Mouse (Mus musculus): Measurements from ENCODE around the gene Pou2af1. TPM values are rescaled to one million over a fixed set of nuclear protein-coding genes. Genes with fewer than 3 reads are reported as not detected.

The Pou2af1 gene
- total RNA-seq, 1 experiment from 2014 or later = 296 TPM

GRCm38 (mm10) chr9:51213729-51214237 is 275 bp downstream of the Pou2af1 start:
- no peak for ATAC-seq (ENCODE audit: extremely low read depth, insufficient number of reproducible peaks, low FRiP score, poor library complexity, severe bottlenecking)

- no peak for ATAC-seq (ENCODE audit: extremely low read depth, insufficient number of reproducible peaks, low FRiP score, poor library complexity, severe bottlenecking)
Observed at GRCm38 (mm10) chr9:51215311-51215710, 1.8 kb downstream of the Pou2af1 start.

GRCm38 (mm10) chr9:51215949-51216348 is 2.4 kb downstream of the Pou2af1 start:
- no peak for ATAC-seq (ENCODE audit: extremely low read depth, insufficient number of reproducible peaks, low FRiP score, poor library complexity, severe bottlenecking)

- ATAC-seq (ENCODE audit: extremely low read depth, insufficient number of reproducible peaks, low FRiP score, poor library complexity, severe bottlenecking) = peak; percentile 42; the same call in 1 of the 2 replicates
Observed at GRCm38 (mm10) chr9:51225636-51226166, 12.2 kb downstream of the Pou2af1 start.

- no peak for ATAC-seq (ENCODE audit: extremely low read depth, insufficient number of reproducible peaks, low FRiP score, poor library complexity, severe bottlenecking)
Observed at GRCm38 (mm10) chr9:51230701-51231389, 17.3 kb downstream of the Pou2af1 start.

GRCm38 (mm10) chr9:51232163-51232562 is 18.7 kb downstream of the Pou2af1 start:
- no peak for ATAC-seq (ENCODE audit: extremely low read depth, insufficient number of reproducible peaks, low FRiP score, poor library complexity, severe bottlenecking)

GRCm38 (mm10) chr9:51238741-51239385 is 25.4 kb downstream of the Pou2af1 start:
- no peak for ATAC-seq (ENCODE audit: extremely low read depth, insufficient number of reproducible peaks, low FRiP score, poor library complexity, severe bottlenecking)

- no peak for ATAC-seq (ENCODE audit: extremely low read depth, insufficient number of reproducible peaks, low FRiP score, poor library complexity, severe bottlenecking)
Observed at GRCm38 (mm10) chr9:51256780-51257502, 43.4 kb downstream of the Pou2af1 start.

GRCm38 (mm10) chr9:51258426-51258825 is 44.9 kb downstream of the Pou2af1 start:
- ATAC-seq (ENCODE audit: extremely low read depth, insufficient number of reproducible peaks, low FRiP score, poor library complexity, severe bottlenecking) = no peak

GRCm38 (mm10) chr9:51268852-51269251 is 55.3 kb downstream of the Pou2af1 start:
- no peak for ATAC-seq (ENCODE audit: extremely low read depth, insufficient number of reproducible peaks, low FRiP score, poor library complexity, severe bottlenecking)

GRCm38 (mm10) chr9:51271073-51271472 is 57.6 kb downstream of the Pou2af1 start:
- ATAC-seq (ENCODE audit: extremely low read depth, insufficient number of reproducible peaks, low FRiP score, poor library complexity, severe bottlenecking) = no peak

GRCm38 (mm10) chr9:51272102-51272501 is 58.6 kb downstream of the Pou2af1 start:
- no peak for ATAC-seq (ENCODE audit: extremely low read depth, insufficient number of reproducible peaks, low FRiP score, poor library complexity, severe bottlenecking)

- 0 out of 2 replicates have a peak, but pooled peaks have one; percentile 13 for ATAC-seq (ENCODE audit: extremely low read depth, insufficient number of reproducible peaks, low FRiP score, poor library complexity, severe bottlenecking)
Observed at GRCm38 (mm10) chr9:51273581-51274154, 60.2 kb downstream of the Pou2af1 start.

- ATAC-seq (ENCODE audit: extremely low read depth, insufficient number of reproducible peaks, low FRiP score, poor library complexity, severe bottlenecking) = no peak
Observed at GRCm38 (mm10) chr9:51274678-51275077, 61.2 kb downstream of the Pou2af1 start.

GRCm38 (mm10) chr9:51277834-51278498 is 64.5 kb downstream of the Pou2af1 start:
- no peak for ATAC-seq (ENCODE audit: extremely low read depth, insufficient number of reproducible peaks, low FRiP score, poor library complexity, severe bottlenecking)

- ATAC-seq (ENCODE audit: extremely low read depth, insufficient number of reproducible peaks, low FRiP score, poor library complexity, severe bottlenecking) = no peak
Observed at GRCm38 (mm10) chr9:51278500-51279381, 65.2 kb downstream of the Pou2af1 start, which contains the start of gene Colca2. Gene Colca2, minus strand, starts transcription at chr9:51278569.

GRCm38 (mm10) chr9:51286079-51286478 is 72.6 kb downstream of the Pou2af1 start:
- no peak for ATAC-seq (ENCODE audit: extremely low read depth, insufficient number of reproducible peaks, low FRiP score, poor library complexity, severe bottlenecking)
